Mouse (Mus musculus) stomach, postnatal 0 days (tissue): Measurements from ENCODE around the gene Enah.

Source experiments
- CTCF ChIP-seq: IDR thresholded peaks from 2 replicates; pipeline ENCODE4 v1.5.1; 2016; ENCODE audit warnings: antibody characterized with exemption, low read depth, mild to moderate bottlenecking, moderate library complexity
- EP300 ChIP-seq: optimal IDR thresholded peaks from 2 replicates; pipeline ENCODE3; 2016; ENCODE audit warnings: antibody characterized with exemption

- TF ChIP-seq CTCF (no peak), EP300 (no peak)
Observed at GRCm38 (mm10) chr1:182061203-182061602, 41.4 kb upstream of the Enah start.
